Mouse (Mus musculus) kidney, postnatal 10 days (tissue): ENCODE data around the gene Camk2b.

Experiments used
- DNase-seq: peaks from one replicate; pipeline ENCODE4 v3.0.0; 2021; ENCODE audit warnings: mixed read lengths

Camk2b gene

GRCm38 (mm10) chr11:5930578-5930977 is 135.6 kb downstream of the Camk2b start:
- DNase-seq, result no peak

GRCm38 (mm10) chr11:5926696-5927220 is 139.4 kb downstream of the Camk2b start:
- DNase-seq, result no peak

- DNase-seq, result no peak
Observed at GRCm38 (mm10) chr11:5924699-5925098, 141.5 kb downstream of the Camk2b start.

GRCm38 (mm10) chr11:5920323-5920960 is 145.7 kb downstream of the Camk2b start:
- DNase-seq, result peak; percentile 39
